Mouse (Mus musculus): ENCODE data around the gene Gm8773.

DNA sequence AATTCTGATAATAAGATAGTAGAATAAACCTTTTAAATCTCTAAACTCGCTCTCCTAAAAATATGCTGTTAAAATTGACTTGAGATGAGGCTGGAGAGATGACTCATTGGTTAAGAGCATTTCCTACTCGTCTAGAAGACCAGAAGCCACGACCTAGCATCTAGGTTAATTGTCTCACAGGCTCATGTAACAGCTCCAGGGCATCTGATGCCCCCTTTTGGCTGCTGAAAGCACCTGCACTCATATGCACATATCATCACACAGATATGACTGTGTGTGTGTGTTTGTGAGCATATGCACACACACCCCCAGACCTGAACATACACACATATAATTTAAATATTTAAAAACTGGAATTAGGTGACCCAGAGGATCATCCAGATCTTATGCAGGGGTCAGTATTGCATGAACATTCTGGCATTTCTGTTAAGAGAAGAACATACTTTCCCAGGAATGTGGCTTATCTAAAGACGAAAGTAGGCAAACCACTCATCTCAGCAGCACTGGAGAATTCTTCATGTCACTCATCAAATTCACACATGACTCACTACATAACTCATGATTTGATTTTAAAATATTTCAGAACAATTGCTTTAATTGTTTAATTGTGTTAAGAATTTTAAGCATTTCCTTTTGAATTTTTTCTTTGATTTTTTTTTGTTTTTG is 12.4 kb upstream of the Gm8773 start:
- no peak for TF ChIP-seq GATA1 (IDR thresholded peaks at IDR 0.05; ENCODE audit: low read length)
- no peak for TF ChIP-seq TAL1 (IDR thresholded peaks at IDR 0.05; ENCODE audit: low read length)
